Mouse (Mus musculus) CD4-positive, CD25-positive, alpha-beta regulatory T cell (primary cell): ENCODE results near the gene Tspo. TPM values are rescaled to one million over a fixed set of nuclear protein-coding genes. Genes with fewer than 3 reads are reported as not detected.

Experiments used
- polyA plus RNA-seq: library from polyadenylated mRNA; unstranded; fragments of 100-300 nt; shearing (Covaris generic); gene quantifications from one replicate; pipeline ENCODE4 v1.2.1, GENCODE M21; 2017

The Tspo gene
- 292 TPM for polyA plus RNA-seq

GRCm38 (mm10) chr15:83563327-83563856, at the start of gene Tspo, which contains the start of gene Mcat:
Gene Tspo (plus strand): TSS chr15:83563592.
Gene Mcat (minus strand): TSS chr15:83563787.

GRCm38 (mm10) chr15:83526424-83527091, 36.8 kb upstream of the Tspo start, which contains the start of gene Bik:
Gene Bik (plus strand): TSS chr15:83526862.

GRCm38 (mm10) chr15:83594513-83595363, 31.3 kb downstream of the Tspo start, which contains the start of gene Ttll12:
Gene Ttll12 (minus strand): TSS chr15:83595157.

Other genes with a start within 250 kb of the Tspo start
- 10.5 TPM for gene Arfgap3, start 213.3 kb upstream of the Tspo start, polyA plus RNA-seq
- 43.4 TPM for gene Pacsin2, start 99.0 kb upstream of the Tspo start, polyA plus RNA-seq
- 12.3 TPM for gene Ttll1, start 52.7 kb upstream of the Tspo start, polyA plus RNA-seq
- 1.5 TPM for gene Bik, start 36.7 kb upstream of the Tspo start, polyA plus RNA-seq
- 32.6 TPM for gene Mcat, start 195 bp downstream of the Tspo start, polyA plus RNA-seq
- 17.7 TPM for gene Ttll12, start 31.6 kb downstream of the Tspo start, polyA plus RNA-seq
- not detected for gene Scube1, start 161.4 kb downstream of the Tspo start, polyA plus RNA-seq
- not detected for gene Mpped1, start 215.9 kb downstream of the Tspo start, polyA plus RNA-seq